Mouse (Mus musculus) thymus, adult 2 months (tissue): ENCODE data around the gene Dscam.

Source experiments
- CTCF ChIP-seq: fragments of 200-500 bp; IDR thresholded peaks from 2 replicates; pipeline ENCODE4 v1.5.1; 2012; ENCODE audit warnings: mild to moderate bottlenecking, control low read depth, low read length, moderate library complexity, borderline replicate concordance; ENCODE audit not compliant: control insufficient read depth, poor library complexity, insufficient read depth; ENCODE audit errors: extremely low read depth
- POLR2A ChIP-seq: fragments of 200-500 bp; IDR thresholded peaks from 2 replicates; pipeline ENCODE4 v1.6.1; 2012; ENCODE audit warnings: mild to moderate bottlenecking, low read length, control low read depth, moderate library complexity; ENCODE audit not compliant: control insufficient read depth, poor library complexity, insufficient read depth; ENCODE audit errors: extremely low read depth

DNA sequence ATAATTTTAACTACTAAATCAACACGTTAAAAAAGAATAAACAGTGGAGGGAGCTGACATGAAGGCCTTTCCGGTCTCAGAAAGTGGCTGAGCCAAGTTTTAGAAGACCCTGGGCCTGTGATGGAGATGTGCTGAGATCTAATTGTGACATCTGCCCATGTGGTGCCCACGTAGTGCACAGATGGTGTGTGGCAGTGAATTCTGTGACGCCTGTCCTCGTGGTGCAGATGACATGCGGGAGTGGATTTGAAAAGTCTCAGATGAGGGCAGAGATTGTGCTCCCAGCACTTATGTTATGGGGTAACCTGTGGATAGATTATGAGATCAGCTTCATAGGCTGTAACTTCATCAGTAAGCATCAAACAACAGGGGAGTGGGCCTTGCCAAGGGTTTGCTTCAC is 321.6 kb downstream of the Dscam start:
- TF ChIP-seq POLR2A = no peak
- no peak for TF ChIP-seq CTCF
